Mouse (Mus musculus): ENCODE results near the gene Tap1.

DNA sequence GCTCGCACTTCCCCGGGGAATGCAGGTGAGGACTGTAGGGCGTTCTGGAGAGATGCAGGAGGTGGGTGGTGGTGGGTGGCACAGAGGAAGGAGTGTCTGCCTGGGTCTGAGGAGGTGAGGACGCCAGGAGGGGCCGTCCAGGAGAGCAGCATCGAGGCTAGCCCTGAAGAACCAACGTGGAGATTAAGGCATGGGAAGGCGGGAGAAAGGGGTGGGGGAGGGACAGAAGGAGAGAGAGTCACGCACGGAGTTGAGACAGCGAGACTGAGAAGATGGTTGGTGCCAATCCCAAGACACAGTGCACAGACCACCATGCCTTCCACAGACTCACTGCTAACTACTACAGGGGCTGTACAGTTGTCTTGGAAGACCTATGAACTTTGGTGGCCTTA is 11.2 kb downstream of the Tap1 start:
- TF ChIP-seq CTCF (IDR thresholded peaks at IDR 0.05; ENCODE audit: borderline replicate concordance, extremely low read depth, insufficient read depth, insufficient read length) (no peak), POLR2A (IDR thresholded peaks at IDR 0.05; ENCODE audit: borderline replicate concordance, extremely low read depth, insufficient read depth, insufficient read length, poor library complexity, severe bottlenecking) (no peak)

All from brain, embryonic 14.5 days (tissue).